Mouse (Mus musculus) lung, postnatal 0 days (tissue): ENCODE measurements around the gene Spns3.

Source experiments
- CTCF ChIP-seq: IDR thresholded peaks from 2 replicates; pipeline ENCODE4 v1.5.1; 2016; ENCODE audit warnings: antibody characterized with exemption, mild to moderate bottlenecking
- EP300 ChIP-seq: IDR thresholded peaks from 2 replicates; pipeline ENCODE4 v1.6.1; 2016; ENCODE audit warnings: antibody characterized with exemption, mild to moderate bottlenecking, control low read depth

DNA sequence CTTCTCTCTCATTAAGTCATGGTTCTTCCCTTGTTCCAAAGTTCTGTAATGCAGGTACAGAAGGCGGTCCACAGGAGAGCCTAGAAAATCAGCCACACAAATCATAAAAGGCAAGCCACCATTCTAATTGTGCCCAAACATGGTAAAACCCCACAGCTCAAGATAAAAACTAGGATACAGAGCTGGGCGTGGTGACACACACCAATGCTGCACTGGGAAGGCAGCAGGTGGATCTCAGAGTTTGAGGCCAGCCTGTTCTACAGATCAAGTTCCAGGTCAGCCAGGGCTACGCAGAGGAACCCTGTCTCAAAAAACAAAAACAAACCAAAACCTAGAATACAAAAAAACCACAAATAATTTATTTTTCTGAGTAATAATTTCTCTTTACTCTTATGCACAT lies 36.3 kb upstream of the Spns3 start:
- TF ChIP-seq CTCF (no peak), EP300 (no peak)
